Mouse (Mus musculus) heart, postnatal 0 days (tissue): ENCODE results near the gene Fxyd1.

ENCODE experiments used
- CTCF ChIP-seq: IDR thresholded peaks from 2 replicates; pipeline ENCODE4 v1.5.1; 2016; ENCODE audit warnings: antibody characterized with exemption, control low read depth, low read depth
- EP300 ChIP-seq: IDR thresholded peaks from 2 replicates; pipeline ENCODE4 v1.6.1; 2016; ENCODE audit warnings: antibody characterized with exemption, low read depth

DNA sequence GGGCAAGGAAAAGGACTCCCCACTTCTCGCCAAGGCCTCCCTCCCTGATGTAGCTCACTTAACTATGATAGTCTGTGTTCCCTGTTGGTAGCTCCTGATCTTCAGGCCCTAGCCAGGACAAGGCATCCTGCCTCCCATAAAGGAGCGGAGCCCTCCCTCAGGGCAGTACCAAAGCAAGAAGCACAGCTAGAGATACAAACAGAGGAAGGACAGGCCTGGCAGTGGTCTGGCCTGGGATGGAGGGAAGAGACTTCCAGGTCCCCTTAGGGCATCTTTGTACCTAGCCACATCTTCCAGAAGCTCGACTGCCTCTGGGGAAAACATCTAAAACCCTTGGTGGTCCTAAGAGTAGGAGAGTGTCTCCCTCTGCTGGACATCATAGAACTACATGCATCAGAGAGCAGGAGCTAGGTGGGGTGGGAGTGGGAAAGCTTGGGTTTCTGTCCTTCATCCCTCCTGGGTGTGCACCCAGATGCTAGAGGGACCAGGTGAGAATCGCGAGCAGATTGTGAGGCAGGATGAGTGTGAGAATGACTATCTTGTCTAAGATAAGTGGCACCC is 21.0 kb upstream of the Fxyd1 start:
- TF ChIP-seq CTCF (peak; percentile 92), EP300 (no peak)
